Mouse (Mus musculus) liver, adult 2 months (tissue): ENCODE results near the gene Dad1. TPM values are rescaled to one million over a fixed set of nuclear protein-coding genes. Genes with fewer than 3 reads are reported as not detected.

Experiments
- DNase-seq: peaks from one replicate; pipeline ENCODE4 v3.0.0-alpha.2; 2011; ENCODE audit warnings: low read depth, low spot score; ENCODE audit errors: extremely low read depth
- H3K27ac ChIP-seq: fragments of 200-500 bp; replicated peaks from 2 replicates; pipeline ENCODE4 v1.5.1; 2012; ENCODE audit warnings: low read depth, mild to moderate bottlenecking, control low read depth, inconsistent platforms, low read length; ENCODE audit not compliant: insufficient read depth
- H3K27me3 ChIP-seq: fragments of 200-500 bp; 2 replicates; pipeline ENCODE4 v1.6.1; 2012; ENCODE audit warnings: mild to moderate bottlenecking, moderate library complexity, low read length, inconsistent platforms; ENCODE audit not compliant: control insufficient read depth, insufficient read depth
- H3K36me3 ChIP-seq: fragments of 200-500 bp; 2 replicates; pipeline ENCODE4 v1.6.1; 2012; ENCODE audit warnings: low read length, inconsistent platforms; ENCODE audit not compliant: control insufficient read depth, insufficient read depth
- H3K4me1 ChIP-seq: fragments of 200-500 bp; 2 replicates; pipeline ENCODE4 v1.6.1; 2011; ENCODE audit warnings: low read length; ENCODE audit not compliant: control insufficient read depth, insufficient read depth
- H3K4me3 ChIP-seq: fragments of 200-500 bp; 2 replicates; pipeline ENCODE4 v1.5.1; 2011; ENCODE audit warnings: low read depth, mild to moderate bottlenecking, control low read depth, low read length, moderate library complexity; ENCODE audit not compliant: insufficient read depth
- H3K79me2 ChIP-seq: fragments of 200-500 bp; 2 replicates; pipeline ENCODE4 v1.6.1; 2012; ENCODE audit warnings: inconsistent platforms, mild to moderate bottlenecking, low read length, moderate library complexity; ENCODE audit not compliant: control insufficient read depth, insufficient read depth
- H3K9ac ChIP-seq: fragments of 200-500 bp; 2 replicates; pipeline ENCODE4 v1.6.1; 2012; ENCODE audit warnings: low read depth, mild to moderate bottlenecking, control low read depth, inconsistent platforms, low read length
- CTCF ChIP-seq: fragments of 200-500 bp; IDR thresholded peaks from 2 replicates; pipeline ENCODE4 v1.5.1; 2011; ENCODE audit warnings: low read depth, low read length, control low read depth
- POLR2A ChIP-seq: fragments of 200-500 bp; IDR thresholded peaks from 2 replicates; pipeline ENCODE4 v1.6.1; 2011; ENCODE audit warnings: low read length, control low read depth; ENCODE audit not compliant: insufficient read depth; ENCODE audit errors: extremely low read depth
- WGBS: fragments of 180-500 bp; shearing (Covaris S2); methylation state at CpG from one replicate; pipeline ENCODE4 v1.1.7; 2018; 5-methylcytosine and 5-hydroxymethylcytosine counted together
- polyA plus RNA-seq: library from polyadenylated mRNA; depleted of rRNA; stranded (reverse); fragments of >200 nt; gene quantifications from 2 replicates; pipeline ENCODE4 v1.2.3, GENCODE M21; 2012
- total RNA-seq: library from RNA; depleted of rRNA; stranded (reverse); fragments of >200 nt; gene quantifications from 2 replicates; pipeline ENCODE4 v1.2.3, GENCODE M21; 2014

Dad1 gene
- total and polyA plus RNA-seq, 2 experiments: 39.4 to 638 TPM

GRCm38 (mm10) chr14:54246232-54246631, 7.7 kb downstream of the Dad1 start:
- WGBS: 86% methylated on average over 3 of the region's 3 CpGs
- Histone ChIP-seq H3K27ac (no peak overlapping the region), H3K4me1 (peaks cover 4% of the 10 kb centered on the region), H3K4me3 (no peak overlapping the region), H3K27me3 (no peaks in the 10 kb centered on the region), H3K36me3 (peaks cover 21% of the 10 kb centered on the region), H3K9ac (no peak overlapping the region), H3K79me2 (peaks cover 35% of the 10 kb centered on the region)
- TF ChIP-seq POLR2A (no peak), CTCF (no peak)
- DNase-seq: no peak

- Histone ChIP-seq H3K4me1 (no peaks in the 10 kb centered on the region; the same call in 1 of the 2 replicates), H3K27me3 (no peaks in the 10 kb centered on the region), H3K4me3 (no peak overlapping the region), H3K79me2 (peaks cover 22% of the 10 kb centered on the region), H3K9ac (no peak overlapping the region), H3K36me3 (peaks cover 28% of the 10 kb centered on the region), H3K27ac (no peak overlapping the region)
- 78% methylated on average over 3 of the region's 3 CpGs for WGBS
- no peak for TF ChIP-seq CTCF
- no peak for TF ChIP-seq POLR2A
- DNase-seq: peak; percentile 29
These were observed 9.7 kb downstream of the Dad1 start for GRCm38 (mm10) chr14:54244183-54244582.

- TF ChIP-seq CTCF: no peak
- TF ChIP-seq POLR2A: no peak
- no peak overlapping the region for H3K27ac ChIP-seq
- H3K9ac ChIP-seq: no peak overlapping the region
- peaks cover 21% of the 10 kb centered on the region for H3K36me3 ChIP-seq
- WGBS: 83% methylated on average over 5 of the region's 5 CpGs
- no peak for DNase-seq
- no peaks in the 10 kb centered on the region for H3K4me1 ChIP-seq
- H3K79me2 ChIP-seq: peaks cover 3% of the 10 kb centered on the region; the same call in 1 of the 2 replicates
- H3K27me3 ChIP-seq: no peaks in the 10 kb centered on the region
- no peak overlapping the region for H3K4me3 ChIP-seq
These were observed 13.4 kb downstream of the Dad1 start for GRCm38 (mm10) chr14:54240542-54240941.

GRCm38 (mm10) chr14:54239002-54239736, 14.7 kb downstream of the Dad1 start:
- H3K9ac ChIP-seq: no peak overlapping the region
- H3K4me1 ChIP-seq: no peaks in the 10 kb centered on the region
- H3K79me2 ChIP-seq: peaks cover 3% of the 10 kb centered on the region; the same call in 1 of the 2 replicates
- 16% methylated on average over 7 of the region's 7 CpGs for WGBS
- peak; percentile 52 for DNase-seq
- no peak overlapping the region for H3K27ac ChIP-seq
- no peak for TF ChIP-seq POLR2A
- TF ChIP-seq CTCF: peak; percentile 74
- no peak overlapping the region for H3K4me3 ChIP-seq
- peaks cover 22% of the 10 kb centered on the region for H3K36me3 ChIP-seq
- no peaks in the 10 kb centered on the region for H3K27me3 ChIP-seq

- Histone ChIP-seq H3K4me1 (no peaks in the 10 kb centered on the region), H3K36me3 (peaks cover 16% of the 10 kb centered on the region), H3K27ac (no peak overlapping the region), H3K4me3 (no peak overlapping the region), H3K27me3 (no peaks in the 10 kb centered on the region), H3K9ac (no peak overlapping the region), H3K79me2 (peaks cover 3% of the 10 kb centered on the region; the same call in 1 of the 2 replicates)
- WGBS: 96% methylated on average over 5 of the region's 5 CpGs
- DNase-seq: no peak
- TF ChIP-seq POLR2A (no peak), CTCF (no peak)
These were observed 17.0 kb downstream of the Dad1 start for GRCm38 (mm10) chr14:54236881-54237280.
